Mouse (Mus musculus) retina, embryonic 14.5 days (tissue): ENCODE data around the gene Palm.

Experiments used
- DNase-seq: peaks from one replicate; pipeline ENCODE4 v3.0.0-alpha.2; 2015; ENCODE audit warnings: low spot score

Palm gene

GRCm38 (mm10) chr10:79855558-79856184 is 62.3 kb downstream of the Palm start:
- no peak for DNase-seq

- no peak for DNase-seq
Observed at GRCm38 (mm10) chr10:79856280-79856679, 62.9 kb downstream of the Palm start.

GRCm38 (mm10) chr10:79856704-79857451 is 63.5 kb downstream of the Palm start:
- DNase-seq: no peak

- no peak for DNase-seq
Observed at GRCm38 (mm10) chr10:79857452-79857811, 64.1 kb downstream of the Palm start.

- DNase-seq: no peak
Observed at GRCm38 (mm10) chr10:79857894-79858293, 64.5 kb downstream of the Palm start.

GRCm38 (mm10) chr10:79858416-79859074 is 65.2 kb downstream of the Palm start:
- no peak for DNase-seq

GRCm38 (mm10) chr10:79859116-79859515 is 65.7 kb downstream of the Palm start:
- DNase-seq: no peak

GRCm38 (mm10) chr10:79860079-79860911 is 66.9 kb downstream of the Palm start:
- no peak for DNase-seq

GRCm38 (mm10) chr10:79861230-79862048 is 68.1 kb downstream of the Palm start:
- DNase-seq: no peak

GRCm38 (mm10) chr10:79862049-79862788 is 68.8 kb downstream of the Palm start:
- DNase-seq: no peak

GRCm38 (mm10) chr10:79862925-79863324 is 69.6 kb downstream of the Palm start:
- no peak for DNase-seq

GRCm38 (mm10) chr10:79864351-79865188 is 71.2 kb downstream of the Palm start:
- DNase-seq: no peak

GRCm38 (mm10) chr10:79865189-79865601 is 71.8 kb downstream of the Palm start:
- DNase-seq: no peak

- no peak for DNase-seq
Observed at GRCm38 (mm10) chr10:79865801-79866295, 72.5 kb downstream of the Palm start.

- DNase-seq: no peak
Observed at GRCm38 (mm10) chr10:79866601-79867000, 73.2 kb downstream of the Palm start.
